24 mouse cellular contexts compared by ENCODE assay signal in genomic region chr17:45653233-45653632, GRCm38 (mm10). TPM values are rescaled to one million over a fixed set of nuclear protein-coding genes. Genes with fewer than 3 reads are reported as not detected.
DNase-seq lines count a peak whose midpoint lies in the region; ATAC-seq and TF ChIP-seq lines count a peak whose summit lies in the region.
"Had no signal": no experiment of that assay in that cellular context is flagged by ENCODE, and none has a peak within 500 bp of the region (broad histone marks: within the 10 kb centered on the region; RNA-seq: fewer than 3 reads in every experiment).

No protein-coding gene starts in this region.

- H3K9me3 ChIP-seq in liver, embryonic 12.5 days (replicated peaks), result no peaks in the 10 kb centered on the region
- no peaks in the 10 kb centered on the region for H3K9me3 ChIP-seq in liver, embryonic 16.5 days (replicated peaks; ENCODE audit: control insufficient read depth, low read length)
- H3K9me3 ChIP-seq in midbrain, embryonic 13.5 days, result no peaks in the 10 kb centered on the region
- no peaks in the 10 kb centered on the region for H3K9me3 ChIP-seq in hindbrain, postnatal 0 days (ENCODE audit: low read length)
- H3K9me3 ChIP-seq: embryonic facial prominence, embryonic 15.5 days; forebrain, embryonic 12.5 days; hindbrain, embryonic 13.5 days had no signal

- no peak overlapping the region for H3ac ChIP-seq in myocyte (ENCODE audit: control insufficient read depth, insufficient read length)

- H3K4me1 ChIP-seq in liver, embryonic 12.5 days, result peaks cover 17% of the 10 kb centered on the region
- H3K4me1 ChIP-seq in liver, embryonic 16.5 days (ENCODE audit: control insufficient read depth, low read depth, low read length), result peaks cover 11% of the 10 kb centered on the region
- no peaks in the 10 kb centered on the region for H3K4me1 ChIP-seq in midbrain, embryonic 13.5 days (replicated peaks)
- H3K4me1 ChIP-seq in hindbrain, postnatal 0 days (ENCODE audit: insufficient read depth, low read length), result no peaks in the 10 kb centered on the region
- H3K4me1 ChIP-seq: embryonic facial prominence, embryonic 15.5 days; forebrain, embryonic 12.5 days; hindbrain, embryonic 13.5 days had no signal

- ATAC-seq in erythroid progenitor cell, adult 5-6 weeks (replicated peaks; ENCODE audit: low FRiP score, poor library complexity, severe bottlenecking), result peak; percentile 87
- peak; percentile 80 for ATAC-seq in liver, embryonic 12.5 days
- ATAC-seq in liver, embryonic 16.5 days (ENCODE audit: low read depth), result peak; percentile 82
- no peak for ATAC-seq in midbrain, embryonic 13.5 days
- no peak for ATAC-seq in monocyte, adult 5-6 weeks (replicated peaks; ENCODE audit: insufficient number of reproducible peaks, low FRiP score, low TSS enrichment, poor library complexity, severe bottlenecking)
- no peak for ATAC-seq in hindbrain, postnatal 0 days
- ATAC-seq: forebrain, postnatal 0 days had no signal

- H3K4me2 ChIP-seq in liver, embryonic 12.5 days, result peak overlapping the region; percentile 10
- H3K4me2 ChIP-seq in liver, embryonic 16.5 days (ENCODE audit: low read depth, low read length), result no peak overlapping the region
- peak overlapping the region; percentile 48 for H3K4me2 ChIP-seq in myocyte (ENCODE audit: low read depth)
- no peak overlapping the region for H3K4me2 ChIP-seq in midbrain, embryonic 13.5 days (replicated peaks)
- H3K4me2 ChIP-seq in hindbrain, postnatal 0 days (ENCODE audit: low read depth, low read length), result no peak overlapping the region
- H3K4me2 ChIP-seq: embryonic facial prominence, embryonic 15.5 days; forebrain, embryonic 12.5 days; hindbrain, embryonic 13.5 days had no signal

- no peak overlapping the region for H3K9ac ChIP-seq in liver, embryonic 12.5 days
- H3K9ac ChIP-seq in liver, embryonic 16.5 days (ENCODE audit: low read depth, low read length), result 0 out of 2 replicates have a peak overlapping the region, but pooled peaks have one; percentile 1
- no peak overlapping the region for H3K9ac ChIP-seq in midbrain, embryonic 13.5 days (replicated peaks)
- no peak overlapping the region for H3K9ac ChIP-seq in hindbrain, postnatal 0 days (replicated peaks; ENCODE audit: low read length)
- H3K9ac ChIP-seq: embryonic facial prominence, embryonic 15.5 days; forebrain, embryonic 12.5 days; forebrain, postnatal 0 days; hindbrain, embryonic 13.5 days had no signal

- 48% methylated on average over 7 of the region's 7 CpGs for WGBS in liver, embryonic 12.5 days (ENCODE audit: insufficient replicate concordance)
- WGBS in liver, embryonic 16.5 days (ENCODE audit: insufficient replicate concordance), result 53% methylated on average over 7 of the region's 7 CpGs
- 69% methylated on average over 7 of the region's 7 CpGs for WGBS in midbrain, embryonic 13.5 days
- 70% methylated on average over 7 of the region's 7 CpGs for WGBS in hindbrain, postnatal 0 days

- H3K4me3 ChIP-seq in liver, embryonic 12.5 days, result no peak overlapping the region
- H3K4me3 ChIP-seq in liver, embryonic 16.5 days (ENCODE audit: low read depth, low read length), result no peak overlapping the region
- H3K4me3 ChIP-seq in myocyte, result no peak overlapping the region
- no peak overlapping the region for H3K4me3 ChIP-seq in midbrain, embryonic 13.5 days (replicated peaks)
- H3K4me3 ChIP-seq in hindbrain, postnatal 0 days (ENCODE audit: low read length), result no peak overlapping the region
- H3K4me3 ChIP-seq: embryonic facial prominence, embryonic 15.5 days; forebrain, embryonic 12.5 days; hindbrain, embryonic 13.5 days had no signal

- no peaks in the 10 kb centered on the region for H3K79me2 ChIP-seq in myocyte (ENCODE audit: control insufficient read depth, insufficient read depth)

- no peaks in the 10 kb centered on the region for H3K27me3 ChIP-seq in liver, embryonic 12.5 days (replicated peaks)
- H3K27me3 ChIP-seq in liver, embryonic 16.5 days (ENCODE audit: control insufficient read depth, insufficient read depth, low read depth, low read length), result no peaks in the 10 kb centered on the region
- H3K27me3 ChIP-seq in myocyte (ENCODE audit: control insufficient read depth, insufficient read depth, insufficient read length), result no peaks in the 10 kb centered on the region
- H3K27me3 ChIP-seq in midbrain, embryonic 13.5 days, result no peaks in the 10 kb centered on the region
- H3K27me3 ChIP-seq in hindbrain, postnatal 0 days (ENCODE audit: insufficient read depth, low read length), result no peaks in the 10 kb centered on the region
- H3K27me3 ChIP-seq: embryonic facial prominence, embryonic 15.5 days; forebrain, embryonic 12.5 days; hindbrain, embryonic 13.5 days had no signal

- no peaks in the 10 kb centered on the region for H3K36me3 ChIP-seq in liver, embryonic 12.5 days
- H3K36me3 ChIP-seq in liver, embryonic 16.5 days (ENCODE audit: control insufficient read depth, insufficient read depth), result no peaks in the 10 kb centered on the region
- H3K36me3 ChIP-seq in myocyte (ENCODE audit: control insufficient read depth, insufficient read depth), result no peaks in the 10 kb centered on the region
- no peaks in the 10 kb centered on the region for H3K36me3 ChIP-seq in midbrain, embryonic 13.5 days
- H3K36me3 ChIP-seq in hindbrain, postnatal 0 days (ENCODE audit: insufficient read depth, low read length), result no peaks in the 10 kb centered on the region
- H3K36me3 ChIP-seq: embryonic facial prominence, embryonic 15.5 days; forebrain, embryonic 12.5 days; hindbrain, embryonic 13.5 days had no signal

- H3K27ac ChIP-seq in liver, embryonic 12.5 days, result no peak overlapping the region
- H3K27ac ChIP-seq in liver, embryonic 16.5 days (ENCODE audit: low read length), result no peak overlapping the region
- no peak overlapping the region for H3K27ac ChIP-seq in midbrain, embryonic 13.5 days
- H3K27ac ChIP-seq in hindbrain, postnatal 0 days, result no peak overlapping the region
- H3K27ac ChIP-seq: embryonic facial prominence, embryonic 15.5 days; forebrain, embryonic 12.5 days; hindbrain, embryonic 13.5 days had no signal

- DNase-seq in hindbrain, postnatal 0 days (ENCODE audit: low spot score), result no peak
- DNase-seq: adrenal gland, adult 8-10 months; adrenal gland, postnatal 36 days; cerebellum, adult 8-10 months; cerebellum, postnatal 14 days; embryo, embryonic 11 days; forebrain, postnatal 0 days; gastrocnemius, postnatal 36 days; heart, adult 11 months; heart, postnatal 10 days had no signal

- no peak for TF ChIP-seq POLR2A in myocyte (IDR thresholded peaks at IDR 0.05; ENCODE audit: insufficient read length, low read depth)

- no peak for TF ChIP-seq CTCF in hindbrain, postnatal 0 days (IDR thresholded peaks at IDR 0.05; ENCODE audit: low read depth)

RNA-seq across cellular contexts. Expression of gene Capn11, which starts 5.9 kb away (rescaled TPM):
- 1.1 TPM in 1 of 2 replicates, not detected in the other for total RNA-seq in erythroid progenitor cell, adult 5-6 weeks (2015; ENCODE audit: low replicate concordance)
- 0.23 and 0.26 TPM in 2 replicates for total RNA-seq in erythroid progenitor cell, adult 5-6 weeks (2017; ENCODE audit: low replicate concordance)
- 0.38 and 0.39 TPM in 2 replicates for polyA plus RNA-seq in liver, embryonic 12.5 days (2016; fragmentation: Nextera tagmentation; extraction: Ambion mirVana)
- 0.08 and 0.41 TPM in 2 replicates for polyA plus RNA-seq in liver, embryonic 16.5 days (2015; fragmentation: Nextera tagmentation; extraction: Ambion mirVana)
- polyA plus RNA-seq in myocyte (2012; fragmentation: generic; extraction: Trizol), result 0.38 TPM
- 0.52 and 0.92 TPM in 2 replicates for polyA plus RNA-seq in midbrain, embryonic 13.5 days (2015; fragmentation: Nextera tagmentation; extraction: Ambion mirVana)
- 0.68 TPM in 1 of 3 replicates, not detected in the others for total RNA-seq in monocyte, adult 5-6 weeks (2017)
- total RNA-seq in hindbrain, postnatal 0 days (2014; rRNA removed), result 0.42 and 1.8 TPM in 2 replicates
- polyA plus RNA-seq in hindbrain, postnatal 0 days (2015; fragmentation: Nextera tagmentation; extraction: Ambion mirVana), result 0.14 and 2.0 TPM in 2 replicates
- total RNA-seq: adrenal gland, postnatal 36 days; CH12.LX; heart, postnatal 10 days had no signal

RNA-seq across cellular contexts. Expression of gene Mrpl14, which starts 32.9 kb away (rescaled TPM):
- total RNA-seq in erythroid progenitor cell, adult 5-6 weeks (2015; ENCODE audit: low replicate concordance), result 28.8 and 39.8 TPM in 2 replicates
- 8.5 and 8.7 TPM in 2 replicates for total RNA-seq in erythroid progenitor cell, adult 5-6 weeks (2017; ENCODE audit: low replicate concordance)
- 148 and 151 TPM in 2 replicates for polyA plus RNA-seq in liver, embryonic 12.5 days (2016; fragmentation: Nextera tagmentation; extraction: Ambion mirVana)
- 94.4 and 99.9 TPM in 2 replicates for polyA plus RNA-seq in liver, embryonic 16.5 days (2015; fragmentation: Nextera tagmentation; extraction: Ambion mirVana)
- polyA plus RNA-seq in myocyte (2012; fragmentation: generic; extraction: Trizol), result 276 TPM
- 115 and 121 TPM in 2 replicates for polyA plus RNA-seq in midbrain, embryonic 13.5 days (2015; fragmentation: Nextera tagmentation; extraction: Ambion mirVana)
- total RNA-seq in monocyte, adult 5-6 weeks (2017), result 7.8 to 26.8 TPM (median 18.1 TPM) in 3 replicates
- total RNA-seq in hindbrain, postnatal 0 days (2014; rRNA removed), result 41.3 and 58.7 TPM in 2 replicates
- polyA plus RNA-seq in hindbrain, postnatal 0 days (2015; fragmentation: Nextera tagmentation; extraction: Ambion mirVana), result 117 and 119 TPM in 2 replicates

RNA-seq across cellular contexts. Expression of gene Tmem63b, which starts 33.5 kb away (rescaled TPM):
- total RNA-seq in erythroid progenitor cell, adult 5-6 weeks (2015; ENCODE audit: low replicate concordance), result 3.2 and 3.8 TPM in 2 replicates
- 5.9 and 11.6 TPM in 2 replicates for total RNA-seq in erythroid progenitor cell, adult 5-6 weeks (2017; ENCODE audit: low replicate concordance)
- 12.9 and 13.7 TPM in 2 replicates for polyA plus RNA-seq in liver, embryonic 12.5 days (2016; fragmentation: Nextera tagmentation; extraction: Ambion mirVana)
- 8.2 and 10.0 TPM in 2 replicates for polyA plus RNA-seq in liver, embryonic 16.5 days (2015; fragmentation: Nextera tagmentation; extraction: Ambion mirVana)
- polyA plus RNA-seq in myocyte (2012; fragmentation: generic; extraction: Trizol), result 58.4 TPM
- 124 and 133 TPM in 2 replicates for polyA plus RNA-seq in midbrain, embryonic 13.5 days (2015; fragmentation: Nextera tagmentation; extraction: Ambion mirVana)
- 17.1 to 29.0 TPM (median 19.7 TPM) in 3 replicates for total RNA-seq in monocyte, adult 5-6 weeks (2017)
- 241 and 252 TPM in 2 replicates for total RNA-seq in hindbrain, postnatal 0 days (2014; rRNA removed)
- polyA plus RNA-seq in hindbrain, postnatal 0 days (2015; fragmentation: Nextera tagmentation; extraction: Ambion mirVana), result 123 and 139 TPM in 2 replicates

RNA-seq across cellular contexts. Expression of gene Mymx, which starts 51.3 kb away (rescaled TPM):
- not detected in 2 replicates for total RNA-seq in erythroid progenitor cell, adult 5-6 weeks (2015; ENCODE audit: low replicate concordance)
- total RNA-seq in erythroid progenitor cell, adult 5-6 weeks (2017; ENCODE audit: low replicate concordance), result not detected in 2 replicates
- polyA plus RNA-seq in liver, embryonic 12.5 days (2016; fragmentation: Nextera tagmentation; extraction: Ambion mirVana), result 0.33 TPM in 1 of 2 replicates, not detected in the other
- 0.30 and 0.35 TPM in 2 replicates for polyA plus RNA-seq in liver, embryonic 16.5 days (2015; fragmentation: Nextera tagmentation; extraction: Ambion mirVana)
- polyA plus RNA-seq in myocyte (2012; fragmentation: generic; extraction: Trizol), result 576 TPM
- polyA plus RNA-seq in midbrain, embryonic 13.5 days (2015; fragmentation: Nextera tagmentation; extraction: Ambion mirVana), result not detected in 2 replicates
- not detected in 3 replicates for total RNA-seq in monocyte, adult 5-6 weeks (2017)
- total RNA-seq in hindbrain, postnatal 0 days (2014; rRNA removed), result not detected in 2 replicates
- polyA plus RNA-seq in hindbrain, postnatal 0 days (2015; fragmentation: Nextera tagmentation; extraction: Ambion mirVana), result not detected in 2 replicates
- total RNA-seq: adrenal gland, postnatal 36 days; CH12.LX; common myeloid progenitor, adult 5-6 weeks; forebrain, postnatal 0 days; gastrocnemius, adult 8-10 months; heart, postnatal 10 days; hematopoietic stem cell, adult 5-6 weeks had no signal
- polyA plus RNA-seq: forebrain, postnatal 0 days; heart, embryonic 14.5 days had no signal

RNA-seq across cellular contexts. Expression of gene Slc29a1, which starts 53.8 kb away (rescaled TPM):
- 101 and 133 TPM in 2 replicates for total RNA-seq in erythroid progenitor cell, adult 5-6 weeks (2015; ENCODE audit: low replicate concordance)
- 108 and 151 TPM in 2 replicates for total RNA-seq in erythroid progenitor cell, adult 5-6 weeks (2017; ENCODE audit: low replicate concordance)
- polyA plus RNA-seq in liver, embryonic 12.5 days (2016; fragmentation: Nextera tagmentation; extraction: Ambion mirVana), result 260 and 267 TPM in 2 replicates
- 154 and 162 TPM in 2 replicates for polyA plus RNA-seq in liver, embryonic 16.5 days (2015; fragmentation: Nextera tagmentation; extraction: Ambion mirVana)
- 913 TPM for polyA plus RNA-seq in myocyte (2012; fragmentation: generic; extraction: Trizol)
- polyA plus RNA-seq in midbrain, embryonic 13.5 days (2015; fragmentation: Nextera tagmentation; extraction: Ambion mirVana), result 29.7 and 30.4 TPM in 2 replicates
- 34.4 to 64.6 TPM (median 37.8 TPM) in 3 replicates for total RNA-seq in monocyte, adult 5-6 weeks (2017)
- total RNA-seq in hindbrain, postnatal 0 days (2014; rRNA removed), result 170 and 354 TPM in 2 replicates
- polyA plus RNA-seq in hindbrain, postnatal 0 days (2015; fragmentation: Nextera tagmentation; extraction: Ambion mirVana), result 60.6 and 77.6 TPM in 2 replicates

Comparison
In these comparisons a context has a peak if more than half of its experiments do, and no peak if none do; other contexts are left out.
1. H3K4me2 ChIP-seq: peak in liver, embryonic 12.5 days (single experiment) and myocyte (single experiment); none in liver, embryonic 16.5 days (single experiment), midbrain, embryonic 13.5 days (single experiment) and hindbrain, postnatal 0 days (single experiment).
2. ATAC-seq: peak in erythroid progenitor cell, adult 5-6 weeks (single experiment), liver, embryonic 12.5 days (single experiment) and liver, embryonic 16.5 days (single experiment); none in midbrain, embryonic 13.5 days (single experiment), monocyte, adult 5-6 weeks (single experiment) and hindbrain, postnatal 0 days (single experiment).